27 mouse cellular contexts compared by ENCODE assay signal in the genomic region with DNA sequence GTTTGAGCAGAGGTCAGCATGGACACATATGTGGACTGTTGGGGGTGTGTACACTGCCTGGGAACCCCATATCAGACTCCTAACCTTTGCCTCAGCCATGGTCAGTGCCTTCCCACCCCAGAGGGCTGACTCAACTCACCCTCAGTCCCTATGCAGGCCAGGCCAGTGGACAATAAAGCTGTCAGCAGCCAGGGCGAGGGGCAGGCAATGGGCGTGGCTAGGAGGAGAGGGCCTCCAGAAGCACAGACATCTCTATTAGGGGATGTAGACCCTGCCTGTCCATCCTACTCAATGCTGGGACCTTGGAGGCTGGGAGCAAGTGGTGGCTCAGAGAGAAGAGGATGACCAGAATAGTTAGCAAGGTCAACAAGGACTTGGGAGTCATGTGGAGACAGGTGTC. TPM values are rescaled to one million over a fixed set of nuclear protein-coding genes. Genes with fewer than 3 reads are reported as not detected.
DNase-seq lines count a peak whose midpoint lies in the region; ATAC-seq and TF ChIP-seq lines count a peak whose summit lies in the region.
"Had no signal": no experiment of that assay in that cellular context is flagged by ENCODE, and none has a peak within 500 bp of the region (broad histone marks: within the 10 kb centered on the region; RNA-seq: fewer than 3 reads in every experiment).

No protein-coding gene starts in this region.

- 0 out of 2 replicates have a peak, but pooled peaks cover 12% of the 10 kb centered on the region for H3K27me3 ChIP-seq in heart, embryonic 10.5 days (ENCODE audit: insufficient read depth, poor library complexity, severe bottlenecking)
- H3K27me3 ChIP-seq in midbrain, embryonic 10.5 days (ENCODE audit: low read depth, poor library complexity, severe bottlenecking) = peaks cover 96% of the 10 kb centered on the region
- H3K27me3 ChIP-seq in midbrain, embryonic 16.5 days (ENCODE audit: control insufficient read depth, insufficient read depth, low read depth, low read length) = no peaks in the 10 kb centered on the region
- H3K27me3 ChIP-seq in stomach, postnatal 0 days (ENCODE audit: control insufficient read depth, insufficient read depth, low read length) = no peaks in the 10 kb centered on the region
- H3K27me3 ChIP-seq: embryonic facial prominence, embryonic 13.5 days; heart, embryonic 13.5 days had no signal

- no peak overlapping the region for H3K9ac ChIP-seq in midbrain, embryonic 16.5 days (ENCODE audit: low read depth, low read length)
- no peak overlapping the region for H3K9ac ChIP-seq in stomach, postnatal 0 days (ENCODE audit: low read length)
- H3K9ac ChIP-seq: embryonic facial prominence, embryonic 13.5 days; forebrain, embryonic 13.5 days; forebrain, postnatal 0 days; heart, embryonic 13.5 days; hindbrain, embryonic 13.5 days had no signal

- no peak for TF ChIP-seq EP300 in stomach, postnatal 0 days (optimal IDR thresholded peaks at IDR 0.05)

- H3K4me3 ChIP-seq in heart, embryonic 10.5 days = no peak overlapping the region
- H3K4me3 ChIP-seq in midbrain, embryonic 10.5 days = no peak overlapping the region
- no peak overlapping the region for H3K4me3 ChIP-seq in midbrain, embryonic 16.5 days (ENCODE audit: low read depth, low read length)
- no peak overlapping the region for H3K4me3 ChIP-seq in stomach, postnatal 0 days (ENCODE audit: low read depth, low read length)
- H3K4me3 ChIP-seq: embryonic facial prominence, embryonic 13.5 days; erythroblast, embryonic 14.5 days; forebrain, embryonic 13.5 days; gastrocnemius, adult 2 months; heart, embryonic 13.5 days; hindbrain, embryonic 13.5 days had no signal

- no peaks in the 10 kb centered on the region for H3K9me3 ChIP-seq in heart, embryonic 10.5 days
- H3K9me3 ChIP-seq in midbrain, embryonic 10.5 days (replicated peaks) = no peaks in the 10 kb centered on the region
- H3K9me3 ChIP-seq in midbrain, embryonic 16.5 days (replicated peaks; ENCODE audit: control insufficient read depth, low read length, poor library complexity, severe bottlenecking) = no peaks in the 10 kb centered on the region
- H3K9me3 ChIP-seq in stomach, postnatal 0 days (ENCODE audit: control insufficient read depth, low read length) = no peaks in the 10 kb centered on the region
- H3K9me3 ChIP-seq: embryonic facial prominence, embryonic 13.5 days; forebrain, embryonic 13.5 days; heart, embryonic 13.5 days; hindbrain, embryonic 13.5 days had no signal

- H3K4me1 ChIP-seq in heart, embryonic 10.5 days = peaks cover 44% of the 10 kb centered on the region
- peaks cover 55% of the 10 kb centered on the region for H3K4me1 ChIP-seq in midbrain, embryonic 10.5 days
- no peaks in the 10 kb centered on the region for H3K4me1 ChIP-seq in midbrain, embryonic 16.5 days (ENCODE audit: control insufficient read depth, insufficient read depth, low read length)
- H3K4me1 ChIP-seq in stomach, postnatal 0 days (replicated peaks; ENCODE audit: control insufficient read depth, insufficient read depth) = no peaks in the 10 kb centered on the region
- H3K4me1 ChIP-seq: forebrain, embryonic 13.5 days had no signal

- TF ChIP-seq CTCF in stomach, postnatal 0 days (IDR thresholded peaks at IDR 0.05; ENCODE audit: low read depth) = no peak

- peak; percentile 60 for DNase-seq in embryo, embryonic 10 days (ENCODE audit: low spot score)
- no peak for DNase-seq in embryo, embryonic 9.5 days (ENCODE audit: extremely low spot score)
- no peak for DNase-seq in heart, embryonic 10.5 days (ENCODE audit: low spot score)
- DNase-seq in heart, adult 8-10 months (ENCODE audit: low spot score) = no peak
- DNase-seq in midbrain, embryonic 10.5 days (ENCODE audit: low spot score) = peak; percentile 69
- DNase-seq in stomach, postnatal 0 days (ENCODE audit: low spot score) = no peak
- no peak for DNase-seq in cerebellum, postnatal 25 days
- DNase-seq: adrenal gland, adult 8-10 months; adrenal gland, postnatal 25 days; cerebellum, adult 11-12 months; cerebellum, adult 8-10 months; cerebellum, postnatal 10 days; forebrain, postnatal 0 days; gastrocnemius, adult 2 months; gastrocnemius, postnatal 14 days; heart, adult 11 months; heart, postnatal 14 days; heart, postnatal 4 days had no signal

- H3K4me2 ChIP-seq in midbrain, embryonic 16.5 days (ENCODE audit: low read length) = no peak overlapping the region
- H3K4me2 ChIP-seq in stomach, postnatal 0 days (replicated peaks; ENCODE audit: low read depth) = no peak overlapping the region
- H3K4me2 ChIP-seq: embryonic facial prominence, embryonic 13.5 days; forebrain, embryonic 13.5 days; heart, embryonic 13.5 days; hindbrain, embryonic 13.5 days had no signal

- no peak for ATAC-seq in midbrain, embryonic 16.5 days
- peak; percentile 2; the same call in 1 of the 2 replicates for ATAC-seq in stomach, postnatal 0 days (ENCODE audit: low FRiP score, low TSS enrichment)
- ATAC-seq: activated CD4-positive, CD25-positive, alpha-beta regulatory T cell, adult 4 months; forebrain, embryonic 13.5 days; forebrain, postnatal 0 days; hindbrain, embryonic 16.5 days; intestine, postnatal 0 days had no signal

- WGBS in heart, embryonic 10.5 days = 40% methylated on average over 2 of the region's 2 CpGs
- 40% methylated on average over 2 of the region's 2 CpGs for WGBS in midbrain, embryonic 10.5 days
- WGBS in midbrain, embryonic 16.5 days = 41% methylated on average over 2 of the region's 2 CpGs
- 65% methylated on average over 2 of the region's 2 CpGs for WGBS in stomach, postnatal 0 days

- H3K27ac ChIP-seq in heart, embryonic 10.5 days = peak overlapping the region; percentile 59; the same call in 1 of the 2 replicates
- peak overlapping the region; percentile 69 for H3K27ac ChIP-seq in midbrain, embryonic 10.5 days (replicated peaks)
- H3K27ac ChIP-seq in midbrain, embryonic 16.5 days (ENCODE audit: low read length) = no peak overlapping the region
- no peak overlapping the region for H3K27ac ChIP-seq in stomach, postnatal 0 days (replicated peaks)
- H3K27ac ChIP-seq: embryonic facial prominence, embryonic 13.5 days; forebrain, embryonic 13.5 days; gastrocnemius, adult 2 months; heart, embryonic 13.5 days; hindbrain, embryonic 13.5 days had no signal

- H3K36me3 ChIP-seq in heart, embryonic 10.5 days = no peaks in the 10 kb centered on the region
- no peaks in the 10 kb centered on the region for H3K36me3 ChIP-seq in midbrain, embryonic 10.5 days
- no peaks in the 10 kb centered on the region for H3K36me3 ChIP-seq in midbrain, embryonic 16.5 days (ENCODE audit: control insufficient read depth, insufficient read depth, low read length)
- H3K36me3 ChIP-seq in stomach, postnatal 0 days (ENCODE audit: control insufficient read depth, insufficient read depth, low read length) = no peaks in the 10 kb centered on the region
- H3K36me3 ChIP-seq: embryonic facial prominence, embryonic 13.5 days; heart, embryonic 13.5 days; hindbrain, embryonic 13.5 days had no signal

RNA-seq across cellular contexts. Expression of gene Fgfr3, which starts 6.3 kb away (rescaled TPM):
- 5.8 and 8.6 TPM in 2 replicates for polyA plus RNA-seq in heart, embryonic 10.5 days (2016; fragmentation: Nextera tagmentation; extraction: Ambion mirVana)
- total RNA-seq in heart, adult 8-10 months (2022) = 10 to 100 TPM in 2 of 4 experiments, 1 to 10 TPM in 2; 5.7 to 10.7 (median 9.3) TPM
- 68.3 and 72.7 TPM in 2 replicates for polyA plus RNA-seq in midbrain, embryonic 10.5 days (2016; fragmentation: Nextera tagmentation; extraction: Ambion mirVana)
- 19.1 and 23.9 TPM in 2 replicates for polyA plus RNA-seq in midbrain, embryonic 16.5 days (2015; fragmentation: Nextera tagmentation; extraction: Ambion mirVana)
- polyA plus RNA-seq in stomach, postnatal 0 days (2015; fragmentation: Nextera tagmentation; extraction: Ambion mirVana) = 17.4 and 19.3 TPM in 2 replicates
- polyA plus RNA-seq: erythroblast, embryonic 14.5 days had no signal

RNA-seq across cellular contexts. Expression of gene Tmem129, which starts 57.0 kb away (rescaled TPM):
- polyA plus RNA-seq in heart, embryonic 10.5 days (2016; fragmentation: Nextera tagmentation; extraction: Ambion mirVana) = 37.7 and 42.5 TPM in 2 replicates
- 10 to 100 TPM; 20.4 to 22.2 (median 21.9) TPM for total RNA-seq in heart, adult 8-10 months (2022)
- 38.2 and 46.0 TPM in 2 replicates for polyA plus RNA-seq in midbrain, embryonic 10.5 days (2016; fragmentation: Nextera tagmentation; extraction: Ambion mirVana)
- 29.1 and 29.7 TPM in 2 replicates for polyA plus RNA-seq in midbrain, embryonic 16.5 days (2015; fragmentation: Nextera tagmentation; extraction: Ambion mirVana)
- 16.7 and 17.4 TPM in 2 replicates for polyA plus RNA-seq in stomach, postnatal 0 days (2015; fragmentation: Nextera tagmentation; extraction: Ambion mirVana)

RNA-seq across cellular contexts. Expression of gene Tacc3, which starts 57.3 kb away (rescaled TPM):
- polyA plus RNA-seq in heart, embryonic 10.5 days (2016; fragmentation: Nextera tagmentation; extraction: Ambion mirVana) = 185 and 235 TPM in 2 replicates
- total RNA-seq in heart, adult 8-10 months (2022) = 1 to 10 TPM; 1.6 to 3.1 (median 2.1) TPM
- polyA plus RNA-seq in midbrain, embryonic 10.5 days (2016; fragmentation: Nextera tagmentation; extraction: Ambion mirVana) = 317 and 336 TPM in 2 replicates
- 25.0 and 28.4 TPM in 2 replicates for polyA plus RNA-seq in midbrain, embryonic 16.5 days (2015; fragmentation: Nextera tagmentation; extraction: Ambion mirVana)
- 33.8 and 44.0 TPM in 2 replicates for polyA plus RNA-seq in stomach, postnatal 0 days (2015; fragmentation: Nextera tagmentation; extraction: Ambion mirVana)

Comparison
In these comparisons a context has a peak if more than half of its experiments do, and no peak if none do; other contexts are left out.
1. DNase-seq: peak in embryo, embryonic 10 days (single experiment) and midbrain, embryonic 10.5 days (single experiment); none in embryo, embryonic 9.5 days (single experiment), heart, embryonic 10.5 days (single experiment), heart, adult 8-10 months (single experiment), stomach, postnatal 0 days (single experiment) and cerebellum, postnatal 25 days (0 of 2).
2. H3K27ac ChIP-seq: peak in heart, embryonic 10.5 days (single experiment) and midbrain, embryonic 10.5 days (single experiment); none in midbrain, embryonic 16.5 days (single experiment) and stomach, postnatal 0 days (single experiment).